Mouse (Mus musculus): ENCODE measurements at regions not wholly inside any gene's neighbourhood (a gene's known extent, or its start where the extent isn't known, plus 50 kb on each side); places are given as distances from the start of the nearest gene placed in this dataset.

GRCm38 (mm10) chr6:108717681-108718080, 57.3 kb downstream of the Bhlhe40 start:
- no peak overlapping the region for H3K27ac ChIP-seq
- no peak for TF ChIP-seq CTCF (IDR thresholded peaks at IDR 0.05)
- intact Hi-C loops (cut with DNase I) = no loop called here
- no peak for DNase-seq (ENCODE audit: extremely low spot score in 1 of 2, low spot score in 2 of 2)
- H3K4me3 ChIP-seq = no peak overlapping the region

- TF ChIP-seq CTCF (IDR thresholded peaks at IDR 0.05) = no peak
- no peak for DNase-seq (ENCODE audit: extremely low spot score in 1 of 2, low spot score in 2 of 2)
- intact Hi-C loops (cut with DNase I) = no loop called here
- no peak overlapping the region for H3K4me3 ChIP-seq
- H3K27ac ChIP-seq = no peak overlapping the region
These were observed 58.5 kb downstream of the Bhlhe40 start for GRCm38 (mm10) chr6:108718887-108719286.

- no peak overlapping the region for H3K4me3 ChIP-seq
- DNase-seq (ENCODE audit: extremely low spot score in 1 of 2, low spot score in 2 of 2) = no peak
- intact Hi-C loops (cut with DNase I) = no loop called here
- no peak for TF ChIP-seq CTCF (IDR thresholded peaks at IDR 0.05)
- no peak overlapping the region for H3K27ac ChIP-seq
These were observed 59.5 kb downstream of the Bhlhe40 start for GRCm38 (mm10) chr6:108719977-108720376.

- intact Hi-C loops (cut with DNase I) = no loop called here
- no peak for TF ChIP-seq CTCF (IDR thresholded peaks at IDR 0.05)
- H3K4me3 ChIP-seq = no peak overlapping the region
- H3K27ac ChIP-seq = no peak overlapping the region; the same call in 1 of the 2 replicates
- no peak for DNase-seq (ENCODE audit: extremely low spot score in 1 of 2, low spot score in 2 of 2)
These were observed 60.5 kb downstream of the Bhlhe40 start for GRCm38 (mm10) chr6:108720978-108721377.

GRCm38 (mm10) chr6:108721557-108721956, 61.1 kb downstream of the Bhlhe40 start:
- Histone ChIP-seq H3K4me3 (no peak overlapping the region), H3K27ac (peak overlapping the region; percentile 30; the same call in 1 of the 2 replicates)
- intact Hi-C loops (cut with DNase I) = no loop called here
- no peak for DNase-seq (ENCODE audit: extremely low spot score in 1 of 2, low spot score in 2 of 2)
- TF ChIP-seq CTCF (IDR thresholded peaks at IDR 0.05) = no peak

- Histone ChIP-seq H3K4me3 (no peak overlapping the region), H3K27ac (no peak overlapping the region)
- TF ChIP-seq CTCF (IDR thresholded peaks at IDR 0.05) = no peak
- intact Hi-C loops (cut with DNase I) = no loop called here
- DNase-seq (ENCODE audit: extremely low spot score in 1 of 2, low spot score in 2 of 2) = no peak
These were observed 59.7 kb upstream of the Arl8b start for GRCm38 (mm10) chr6:108723236-108723635.

GRCm38 (mm10) chr6:108723751-108724150, 59.1 kb upstream of the Arl8b start:
- intact Hi-C loops (cut with DNase I) = no loop called here
- Histone ChIP-seq H3K4me3 (no peak overlapping the region), H3K27ac (no peak overlapping the region)
- no peak for TF ChIP-seq CTCF (IDR thresholded peaks at IDR 0.05)
- DNase-seq (ENCODE audit: extremely low spot score in 1 of 2, low spot score in 2 of 2) = no peak

- no peak for TF ChIP-seq CTCF (IDR thresholded peaks at IDR 0.05)
- intact Hi-C loops (cut with DNase I) = no loop called here
- H3K4me3 ChIP-seq = no peak overlapping the region
- H3K27ac ChIP-seq = no peak overlapping the region
- no peak for DNase-seq (ENCODE audit: extremely low spot score in 1 of 2, low spot score in 2 of 2)
These were observed 51.7 kb upstream of the Arl8b start for GRCm38 (mm10) chr6:108731107-108731630.

All from left cerebral cortex, adult 2 months (tissue).